Mouse (Mus musculus) heart, embryonic 16.5 days (tissue): ENCODE results near the gene Hsd11b2. TPM values are rescaled to one million over a fixed set of nuclear protein-coding genes. Genes with fewer than 3 reads are reported as not detected.

Experiments used
- ATAC-seq: fragments of 200-750 bp; cut with Nextera tagmentation; replicated peaks from 2 replicates; pipeline ENCODE4 v1.8.0; 2017; ENCODE audit warnings: moderate number of reproducible peaks; ENCODE audit not compliant: insufficient read depth, low FRiP score; ENCODE audit errors: extremely low read depth
- H3K27ac ChIP-seq: fragments of 300-500 bp; sonication (generic); 2 replicates; pipeline ENCODE4 v1.5.1; 2014; ENCODE audit warnings: mild to moderate bottlenecking, low read length, control low read depth, moderate library complexity
- H3K27me3 ChIP-seq: fragments of 300-500 bp; sonication (generic); 2 replicates; pipeline ENCODE4 v1.6.1; 2014; ENCODE audit warnings: low read length, mixed read lengths; ENCODE audit not compliant: control insufficient read depth, insufficient read depth
- H3K36me3 ChIP-seq: fragments of 300-500 bp; sonication (generic); 2 replicates; pipeline ENCODE4 v1.6.1; 2014; ENCODE audit not compliant: control insufficient read depth, insufficient read depth
- H3K4me1 ChIP-seq: fragments of 300-500 bp; sonication (generic); 2 replicates; pipeline ENCODE4 v1.6.1; 2014; ENCODE audit warnings: low read length, mixed read lengths; ENCODE audit not compliant: control insufficient read depth, insufficient read depth
- H3K4me2 ChIP-seq: fragments of 300-500 bp; sonication (generic); 2 replicates; pipeline ENCODE4 v1.6.1; 2014; ENCODE audit warnings: low read depth, mild to moderate bottlenecking, control low read depth, low read length
- H3K4me3 ChIP-seq: fragments of 300-500 bp; sonication (generic); 2 replicates; pipeline ENCODE4 v1.5.1; 2014; ENCODE audit warnings: mild to moderate bottlenecking, control low read depth, low read length
- H3K9ac ChIP-seq: fragments of 300-500 bp; sonication (generic); 2 replicates; pipeline ENCODE4 v1.6.1; 2014; ENCODE audit warnings: low read length, control low read depth
- H3K9me3 ChIP-seq: fragments of 300-500 bp; sonication (generic); replicated peaks from 2 replicates; pipeline ENCODE4 v1.6.1; 2016; ENCODE audit warnings: low read length; ENCODE audit not compliant: control insufficient read depth
- WGBS: fragments of 180-500 bp; shearing (Covaris S2); extraction: QIAGEN DNeasy Blood & Tissue Kit; methylation state at CpG from one replicate; pipeline ENCODE4 v1.1.7; 2014; 5-methylcytosine and 5-hydroxymethylcytosine counted together
- polyA plus RNA-seq: library from polyadenylated mRNA; unstranded; fragments of >200 nt; fragmentation: Nextera tagmentation; extraction: Ambion mirVana; gene quantifications from 2 replicates; pipeline ENCODE4 v1.2.1, GENCODE M21; 2015

The Hsd11b2 gene
- polyA plus RNA-seq, 1 experiment from 2014 or later: 0.25 TPM

DNA sequence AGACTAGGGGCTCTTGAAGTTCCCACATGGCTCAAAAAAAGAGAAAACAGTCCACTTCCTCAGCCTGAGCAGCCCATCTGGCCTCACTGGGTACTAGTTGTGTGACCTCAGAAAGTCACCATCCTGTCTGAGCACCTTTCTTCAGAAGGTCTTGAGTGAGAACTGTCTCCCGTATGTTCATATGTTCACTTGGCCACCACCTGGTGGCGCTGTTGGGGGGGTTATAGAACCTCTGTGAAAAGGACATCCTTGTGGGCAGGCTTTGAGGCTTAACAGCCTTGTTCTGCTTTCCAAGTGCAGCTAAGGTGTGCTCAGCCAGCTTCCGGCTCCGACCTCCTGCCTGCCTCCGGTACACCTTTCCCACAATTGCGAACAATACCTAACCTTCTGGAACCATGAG lies 37.1 kb upstream of the Hsd11b2 start:
- Histone ChIP-seq H3K4me3 (no peak overlapping the region), H3K4me2 (no peak overlapping the region), H3K9me3 (no peaks in the 10 kb centered on the region), H3K36me3 (0 out of 2 replicates have a peak, but pooled peaks cover 5% of the 10 kb centered on the region), H3K27me3 (no peaks in the 10 kb centered on the region), H3K27ac (no peak overlapping the region), H3K4me1 (peaks cover 13% of the 10 kb centered on the region; the same call in 1 of the 2 replicates), H3K9ac (no peak overlapping the region)
- 77% methylated on average over 6 of the region's 6 CpGs for WGBS
- ATAC-seq: no peak

DNA sequence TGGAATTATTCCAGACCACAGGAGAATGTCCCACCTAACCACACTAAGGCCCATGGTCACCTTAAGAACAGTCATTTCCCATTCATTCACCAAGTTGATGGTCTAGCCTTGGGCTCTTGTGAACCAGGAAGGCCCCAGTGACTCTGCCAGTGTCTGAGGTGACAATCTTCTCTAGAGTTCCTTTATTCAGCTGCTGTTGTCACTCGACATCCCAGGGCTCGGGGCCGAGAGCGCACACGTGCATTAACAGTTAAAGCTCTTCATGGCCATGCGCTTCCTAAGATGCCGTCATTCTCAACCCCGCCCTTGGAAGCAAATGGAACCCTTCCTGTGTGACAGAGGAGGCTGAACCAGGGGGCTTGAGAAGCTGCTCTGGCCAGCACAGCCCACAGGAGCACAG lies 36.4 kb upstream of the Hsd11b2 start:
- Histone ChIP-seq H3K4me1 (peaks cover 10% of the 10 kb centered on the region; the same call in 1 of the 2 replicates), H3K9me3 (no peaks in the 10 kb centered on the region), H3K27me3 (no peaks in the 10 kb centered on the region), H3K4me2 (no peak overlapping the region), H3K9ac (no peak overlapping the region), H3K4me3 (no peak overlapping the region), H3K27ac (no peak overlapping the region), H3K36me3 (0 out of 2 replicates have a peak, but pooled peaks cover 5% of the 10 kb centered on the region)
- WGBS: 82% methylated on average over 8 of the region's 8 CpGs
- ATAC-seq: no peak

DNA sequence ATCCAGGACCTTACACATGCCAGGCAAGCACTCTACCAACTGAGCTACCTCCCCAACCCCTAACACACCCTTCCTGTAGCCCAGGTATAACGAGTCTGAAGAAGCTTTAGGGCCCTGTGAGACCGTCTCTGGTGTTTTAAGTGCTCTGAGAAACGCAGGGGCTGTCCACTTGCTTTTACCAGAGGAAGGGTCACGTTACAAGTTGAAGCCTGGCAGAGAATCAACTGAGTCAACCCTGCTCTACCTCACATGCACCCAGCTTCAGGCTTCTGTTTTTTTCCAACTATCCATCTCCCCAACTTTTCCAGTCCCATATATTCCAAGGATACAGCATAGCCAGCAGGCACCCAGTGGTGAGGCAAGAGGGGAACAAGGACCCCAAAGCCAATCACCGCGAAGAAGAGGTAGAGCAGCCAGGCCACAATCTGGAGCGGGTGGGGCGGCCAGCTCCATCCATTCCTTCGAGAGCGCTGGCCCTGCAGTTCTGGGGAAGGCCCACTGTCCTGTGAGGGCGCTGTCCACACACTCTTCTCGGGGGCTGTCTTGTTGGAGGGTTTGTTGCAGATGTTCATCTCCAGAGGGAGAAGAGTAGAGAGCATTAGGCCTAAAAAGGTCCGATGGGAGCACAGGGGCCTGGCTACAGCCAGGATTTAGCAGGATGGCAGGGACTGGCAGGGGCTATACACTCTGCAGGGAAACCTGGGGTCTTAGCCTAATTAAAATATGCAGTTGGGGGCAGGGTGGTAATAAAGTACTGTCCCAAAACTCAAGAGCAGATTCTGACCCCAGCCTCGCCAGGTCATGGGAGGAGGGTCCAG lies 35.1 kb upstream of the Hsd11b2 start:
- 46% methylated on average over 14 of the region's 14 CpGs for WGBS

DNA sequence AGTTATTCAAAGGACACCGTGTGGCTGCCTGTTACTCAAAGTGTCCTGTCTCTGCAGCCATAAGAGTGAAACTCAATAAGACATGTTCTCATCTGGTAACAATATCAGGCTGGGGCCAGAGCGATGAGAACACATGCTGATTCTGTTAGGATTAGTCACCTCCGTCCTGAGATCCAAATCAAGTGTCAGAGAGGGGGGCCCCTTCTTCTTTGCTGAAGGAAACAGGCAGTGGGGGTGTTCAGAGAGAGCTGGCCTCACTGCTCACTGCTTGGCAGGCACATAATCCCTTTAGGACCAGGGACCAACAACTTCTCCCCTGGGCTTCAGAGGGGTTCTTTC lies 34.6 kb upstream of the Hsd11b2 start:
- Histone ChIP-seq H3K9ac (no peak overlapping the region), H3K4me3 (no peak overlapping the region), H3K4me1 (peaks cover 3% of the 10 kb centered on the region; the same call in 1 of the 2 replicates), H3K9me3 (no peaks in the 10 kb centered on the region), H3K4me2 (no peak overlapping the region), H3K27me3 (no peaks in the 10 kb centered on the region), H3K36me3 (0 out of 2 replicates have a peak, but pooled peaks cover 5% of the 10 kb centered on the region), H3K27ac (no peak overlapping the region)
- WGBS: 59% methylated on average over 3 of the region's 3 CpGs
- ATAC-seq: no peak

More for the DNA sequence above, 35.1 kb upstream of the Hsd11b2 start:
- Histone ChIP-seq H3K4me3 (no peak overlapping the region), H3K4me2 (no peak overlapping the region), H3K36me3 (0 out of 2 replicates have a peak, but pooled peaks cover 5% of the 10 kb centered on the region), H3K9me3 (no peaks in the 10 kb centered on the region), H3K9ac (no peak overlapping the region), H3K4me1 (peaks cover 3% of the 10 kb centered on the region; the same call in 1 of the 2 replicates), H3K27ac (no peak overlapping the region), H3K27me3 (no peaks in the 10 kb centered on the region)
- ATAC-seq: peak; percentile 56

DNA sequence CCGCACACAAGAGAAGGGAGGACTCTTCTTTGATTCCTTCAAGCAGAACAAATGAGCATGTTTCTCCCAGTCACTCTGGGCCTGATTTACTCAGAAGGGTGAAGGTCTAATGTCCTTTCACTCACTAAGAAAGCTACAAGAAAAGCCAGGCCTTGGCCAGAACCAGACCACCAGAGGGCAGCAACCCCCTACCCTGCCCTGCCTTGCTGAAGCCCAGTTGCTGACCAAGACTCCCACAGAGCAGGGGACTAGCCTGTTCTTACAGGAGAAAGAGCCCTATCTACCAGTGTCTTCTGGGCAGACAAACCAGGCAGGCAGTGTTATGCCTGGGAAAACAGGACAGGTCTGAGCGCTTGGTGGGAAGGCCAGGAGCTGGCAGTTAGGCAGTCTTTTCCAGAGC lies 34.2 kb upstream of the Hsd11b2 start:
- Histone ChIP-seq H3K9ac (no peak overlapping the region), H3K9me3 (no peaks in the 10 kb centered on the region), H3K4me2 (no peak overlapping the region), H3K36me3 (0 out of 2 replicates have a peak, but pooled peaks cover 5% of the 10 kb centered on the region), H3K27ac (no peak overlapping the region), H3K4me1 (peaks cover 3% of the 10 kb centered on the region; the same call in 1 of the 2 replicates), H3K4me3 (no peak overlapping the region), H3K27me3 (no peaks in the 10 kb centered on the region)
- ATAC-seq: no peak; the same call in 1 of the 2 replicates
- WGBS: 56% methylated on average over 2 of the region's 2 CpGs

- H3K27me3 ChIP-seq: no peaks in the 10 kb centered on the region
- H3K27ac ChIP-seq: no peak overlapping the region
- ATAC-seq: no peak
- no peak overlapping the region for H3K4me2 ChIP-seq
- 0 out of 2 replicates have a peak, but pooled peaks cover 5% of the 10 kb centered on the region for H3K36me3 ChIP-seq
- H3K9ac ChIP-seq: no peak overlapping the region
- peaks cover 9% of the 10 kb centered on the region for H3K4me1 ChIP-seq
- no peaks in the 10 kb centered on the region for H3K9me3 ChIP-seq
- 58% methylated on average over 3 of the region's 3 CpGs for WGBS
- no peak overlapping the region for H3K4me3 ChIP-seq
These were observed 30.5 kb upstream of the Hsd11b2 start for GRCm38 (mm10) chr8:105488082-105488481.

- H3K4me1 ChIP-seq: peaks cover 9% of the 10 kb centered on the region
- no peak for ATAC-seq
These were observed 29.3 kb upstream of the Hsd11b2 start for GRCm38 (mm10) chr8:105489281-105489680.

DNA sequence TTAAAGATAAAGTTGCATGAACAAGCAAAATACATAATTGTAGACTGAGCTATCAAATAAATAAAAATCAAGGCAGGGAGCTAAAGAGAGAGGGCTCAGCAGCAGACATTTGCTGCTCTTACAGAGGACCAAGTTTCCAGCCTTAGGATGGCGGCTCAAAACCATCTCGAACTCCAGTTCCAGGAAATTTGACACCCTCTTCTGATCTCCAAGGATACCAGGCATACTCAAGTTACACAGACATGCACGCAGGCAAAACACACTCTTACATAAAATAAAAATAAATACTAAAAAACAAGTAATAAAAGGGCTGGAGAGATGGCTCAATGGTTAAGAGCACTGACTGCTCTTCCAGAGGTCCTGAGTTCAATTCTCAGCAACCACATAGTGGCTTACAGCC lies 25.1 kb upstream of the Hsd11b2 start:
- peaks cover 26% of the 10 kb centered on the region for H3K4me1 ChIP-seq
- no peaks in the 10 kb centered on the region for H3K9me3 ChIP-seq
- H3K36me3 ChIP-seq: no peaks in the 10 kb centered on the region
- H3K27ac ChIP-seq: no peak overlapping the region
- H3K4me3 ChIP-seq: no peak overlapping the region
- 52% methylated on average over 3 of the region's 3 CpGs for WGBS
- no peak overlapping the region for H3K4me2 ChIP-seq
- no peak overlapping the region for H3K9ac ChIP-seq
- ATAC-seq: no peak
- H3K27me3 ChIP-seq: no peaks in the 10 kb centered on the region

More at GRCm38 (mm10) chr8:105489281-105489680, 29.3 kb upstream of the Hsd11b2 start:
- Histone ChIP-seq H3K4me2 (no peak overlapping the region), H3K4me3 (no peak overlapping the region), H3K27me3 (no peaks in the 10 kb centered on the region), H3K9me3 (no peaks in the 10 kb centered on the region), H3K9ac (no peak overlapping the region), H3K27ac (no peak overlapping the region), H3K36me3 (0 out of 2 replicates have a peak, but pooled peaks cover 5% of the 10 kb centered on the region)
- WGBS: 63% methylated on average over 1 of the region's 1 CpGs

DNA sequence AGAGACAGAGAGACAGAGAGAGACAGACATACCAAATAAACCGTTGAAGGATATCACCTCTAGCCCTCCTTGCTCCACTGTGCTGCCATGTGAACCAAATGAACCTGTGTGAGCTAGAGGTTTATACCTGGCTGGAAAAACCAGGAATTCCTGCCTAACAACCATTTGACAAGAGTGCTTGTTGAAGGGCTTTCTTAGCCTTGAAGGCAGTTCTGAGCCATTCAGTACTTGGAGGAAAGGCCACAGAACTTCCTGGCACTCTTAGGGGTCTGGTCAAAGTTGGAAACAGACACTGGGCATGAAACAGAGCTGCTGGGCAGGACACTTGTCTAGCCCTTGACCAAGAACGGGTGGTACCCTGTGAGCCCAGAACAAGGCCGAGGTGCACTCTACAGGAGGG lies 24.0 kb upstream of the Hsd11b2 start:
- no peak overlapping the region for H3K9ac ChIP-seq
- H3K4me2 ChIP-seq: no peak overlapping the region
- no peaks in the 10 kb centered on the region for H3K27me3 ChIP-seq
- H3K27ac ChIP-seq: no peak overlapping the region
- H3K9me3 ChIP-seq: no peaks in the 10 kb centered on the region
- no peaks in the 10 kb centered on the region for H3K36me3 ChIP-seq
- H3K4me1 ChIP-seq: peaks cover 26% of the 10 kb centered on the region
- no peak overlapping the region for H3K4me3 ChIP-seq
- WGBS: 81% methylated on average over 3 of the region's 3 CpGs
- no peak for ATAC-seq
